Mouse (Mus musculus): ENCODE results near the gene Kif26a.

Gene Kif26a

DNA sequence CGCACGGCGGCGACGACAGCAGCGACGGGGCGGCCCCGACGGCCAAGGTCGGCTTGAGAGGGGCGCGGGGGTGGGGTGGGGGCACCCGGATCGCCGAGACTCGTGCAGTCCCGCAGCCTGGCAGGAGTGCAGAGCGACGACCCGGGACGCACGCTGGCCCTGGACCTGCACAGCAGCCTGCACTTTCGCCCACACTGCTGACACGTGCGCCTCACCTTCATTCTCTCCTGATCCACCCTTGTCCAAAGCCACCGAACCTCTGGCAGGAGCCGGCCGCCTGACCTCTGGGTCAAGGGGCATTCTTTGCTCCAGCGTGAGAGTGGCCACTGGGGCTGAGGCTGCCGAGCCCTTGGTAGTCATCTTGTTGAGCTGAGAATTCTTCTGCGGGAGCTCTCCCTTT, 15.1 kb upstream of the Kif26a start:
- no peak for DNase-seq

DNA sequence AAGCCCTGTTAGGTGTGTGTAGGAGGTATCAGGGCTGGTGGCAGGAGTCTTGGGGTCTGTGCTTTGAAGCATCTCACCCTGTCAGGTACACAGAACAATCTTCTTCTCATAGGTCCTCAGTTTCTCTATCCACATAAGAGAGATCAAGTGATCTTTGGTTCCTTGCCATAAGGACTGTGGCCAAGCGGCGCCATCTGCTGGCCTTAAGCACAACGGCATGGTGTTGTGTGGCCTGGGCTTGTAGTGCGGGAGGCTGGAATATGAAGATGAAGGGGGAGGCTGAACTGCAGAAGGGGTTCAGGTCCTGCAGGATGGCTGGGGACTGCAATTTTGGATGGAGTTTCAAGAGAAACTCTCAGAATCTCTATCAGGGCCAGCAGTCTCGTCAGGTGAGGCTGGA, 5.8 kb upstream of the Kif26a start:
- DNase-seq = peak; percentile 63

GRCm38 (mm10) chr12:112140745-112141144, 5.3 kb upstream of the Kif26a start:
- DNase-seq = no peak

DNA sequence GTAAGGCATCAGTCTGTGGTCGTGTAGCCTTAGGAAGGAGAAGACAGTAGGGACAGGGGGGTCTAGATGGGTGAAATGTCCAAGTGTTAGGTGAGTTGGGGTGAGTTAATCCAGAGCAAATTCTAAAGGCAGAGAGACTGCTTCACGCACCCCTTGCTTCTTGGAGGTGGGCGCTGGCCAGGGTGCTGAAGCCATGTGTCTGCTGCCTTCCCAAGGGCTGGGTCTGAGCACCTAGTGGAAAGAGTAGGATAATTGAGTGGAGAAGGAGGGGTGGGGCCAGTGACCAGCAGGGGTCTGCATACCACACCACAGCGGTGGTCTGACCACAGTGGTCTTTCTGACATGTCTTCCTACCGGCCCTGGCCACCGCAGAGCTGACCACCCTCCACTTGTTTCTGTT, 4.7 kb upstream of the Kif26a start:
- peak; percentile 69 for DNase-seq

DNA sequence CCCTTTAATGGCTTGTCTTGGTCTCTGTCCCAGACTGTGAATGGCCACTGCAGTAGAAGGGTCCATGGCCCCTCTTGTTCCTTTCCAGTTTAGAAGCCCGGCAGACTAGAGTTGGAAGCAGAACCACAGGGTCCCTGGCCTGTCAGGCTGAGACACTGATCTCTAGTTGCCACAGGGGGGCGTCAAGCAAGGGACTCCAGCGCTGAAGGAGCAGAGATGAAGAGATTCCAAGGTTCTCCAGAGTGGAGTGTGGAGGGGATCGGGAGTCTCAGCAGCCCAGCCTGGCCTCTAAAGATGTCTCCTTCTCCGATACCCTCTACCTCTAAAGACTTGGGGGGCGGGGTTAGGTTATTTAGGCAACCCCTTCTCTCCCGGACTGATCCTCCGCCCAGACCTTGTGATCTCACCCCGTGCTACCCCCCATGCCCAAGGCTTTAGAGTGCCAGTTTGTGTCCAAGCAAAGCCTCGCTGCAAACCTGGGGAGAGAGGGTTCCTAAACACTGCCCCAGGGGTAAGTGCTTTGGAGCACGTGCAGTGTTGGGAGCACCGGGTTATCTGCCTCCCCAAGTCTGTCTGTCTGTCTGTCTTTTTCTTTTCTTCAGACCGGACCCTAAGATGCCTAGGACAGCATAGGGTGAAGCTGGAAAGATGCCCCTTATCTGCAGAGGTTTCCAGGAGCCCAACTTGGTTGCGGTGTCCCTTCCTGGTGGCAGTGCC, 2.7 kb upstream of the Kif26a start:
- no peak for DNase-seq

GRCm38 (mm10) chr12:112143833-112144201, 2.2 kb upstream of the Kif26a start:
- peak; percentile 39 for DNase-seq

DNA sequence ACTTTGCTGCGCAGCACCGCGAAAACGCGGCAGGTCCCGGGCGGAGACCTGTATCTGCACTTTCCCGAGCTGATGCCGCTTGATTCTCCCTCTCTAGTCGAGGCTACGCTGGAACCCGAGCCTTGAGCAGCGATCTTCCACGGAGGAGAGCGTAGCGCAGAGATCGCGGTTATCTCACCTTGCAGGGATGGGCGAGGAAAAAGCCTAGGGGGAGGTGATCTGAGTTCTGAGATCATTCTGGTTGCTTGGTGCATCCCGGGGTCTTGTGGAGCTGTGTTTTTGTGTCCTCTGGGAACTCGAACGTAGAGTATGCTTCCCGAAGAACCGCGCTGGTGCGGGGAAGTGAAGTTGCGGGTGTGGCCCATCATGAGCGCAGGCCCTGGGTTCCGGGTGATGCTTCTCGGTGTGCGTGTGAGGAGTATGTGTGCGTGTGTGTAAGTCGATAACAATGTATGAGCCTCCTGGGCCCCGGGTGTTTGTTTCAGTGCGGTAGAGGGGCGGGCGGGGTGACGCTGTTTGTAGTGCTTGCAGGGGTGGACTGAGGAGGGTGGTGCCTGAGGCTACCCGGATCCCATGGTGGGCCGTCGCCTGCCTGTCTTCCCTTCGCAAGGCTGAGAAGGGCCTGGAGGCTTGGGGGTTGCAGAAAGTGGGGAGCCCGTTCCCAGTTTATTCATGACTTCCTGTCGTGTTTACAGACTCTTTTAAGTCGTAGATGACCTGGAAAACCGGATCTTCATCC, 1.5 kb upstream of the Kif26a start:
- DNase-seq = no peak

- DNase-seq = peak; percentile 88
Observed at GRCm38 (mm10) chr12:112145211-112145874, 665 bp upstream of the Kif26a start.

DNA sequence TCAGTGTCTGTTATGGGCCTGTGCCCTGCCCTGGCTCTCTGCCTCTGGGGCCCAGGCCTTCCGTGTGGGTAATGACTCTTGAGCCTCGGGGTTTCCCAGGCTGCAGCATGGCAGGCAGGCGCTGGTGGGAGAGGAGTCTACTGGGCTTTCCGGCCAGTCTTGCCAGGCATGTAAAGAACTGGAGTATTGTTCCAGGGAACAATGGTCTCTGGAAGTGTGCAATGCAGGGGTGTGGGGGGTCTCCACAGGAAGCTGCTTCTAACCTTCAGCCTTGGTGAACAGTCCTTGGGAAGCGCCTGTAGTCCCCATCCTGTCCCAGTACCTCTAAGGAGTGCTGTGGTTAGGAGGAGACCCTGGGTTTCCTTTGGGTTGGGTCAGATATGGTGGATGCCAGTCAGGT, 1.4 kb downstream of the Kif26a start:
- DNase-seq = no peak

DNA sequence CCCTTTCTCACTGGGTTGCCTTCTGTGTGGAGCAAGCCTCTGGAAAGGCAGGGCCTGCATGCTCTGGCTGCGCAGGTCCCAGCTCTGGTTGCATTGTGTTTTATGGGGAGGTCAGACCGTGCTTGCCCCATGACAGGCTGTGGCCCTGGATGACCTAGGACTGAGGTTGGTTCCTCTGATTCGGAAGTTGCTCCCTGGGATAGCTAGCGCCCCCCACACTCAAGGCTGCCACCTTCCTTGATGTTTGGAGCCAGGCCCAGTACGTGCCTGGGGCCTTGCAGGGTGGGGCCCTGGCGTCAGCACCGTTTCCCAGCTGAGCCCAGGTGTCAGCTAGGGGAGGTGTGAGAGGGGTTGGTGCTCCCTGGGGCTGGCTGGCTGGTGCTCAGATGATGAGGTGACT, 4.0 kb downstream of the Kif26a start:
- no peak for DNase-seq

DNA sequence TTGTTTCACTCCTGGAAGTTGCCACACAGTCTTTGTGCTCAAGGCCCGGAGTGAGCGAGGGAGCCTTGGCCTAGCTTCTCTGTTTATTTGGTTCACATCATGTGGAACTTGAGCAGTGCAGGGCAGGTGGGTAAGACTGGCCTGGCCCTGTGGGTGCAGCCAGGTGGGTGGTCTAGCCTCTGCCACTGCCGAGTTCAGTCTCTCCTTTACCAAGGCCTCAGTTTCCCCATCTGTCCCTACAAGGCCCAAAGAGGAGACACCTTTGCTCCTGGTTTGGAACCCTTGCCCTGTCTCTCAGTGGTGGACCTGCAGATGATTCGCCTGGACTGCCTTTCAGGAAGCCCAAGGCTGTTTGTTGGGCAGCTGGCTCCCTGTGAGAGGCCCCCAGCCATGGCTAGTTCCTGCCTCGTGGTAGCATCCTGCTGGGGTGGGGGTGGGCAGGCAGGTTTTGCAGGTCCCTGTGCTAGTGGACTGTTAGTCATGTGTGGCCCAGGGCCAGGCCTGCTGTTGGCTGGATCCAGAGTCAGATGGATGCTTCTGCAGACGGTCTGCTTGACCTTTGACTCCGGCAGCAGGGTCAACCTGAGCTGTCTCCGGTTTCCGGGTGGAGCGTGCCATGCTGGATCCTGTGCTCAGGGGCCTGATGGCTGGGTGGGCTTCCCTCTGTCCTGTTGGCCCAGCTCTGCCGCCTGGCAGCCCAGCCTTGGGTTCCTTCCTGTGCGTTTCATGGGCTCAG, 5.4 kb downstream of the Kif26a start:
- DNase-seq = no peak

- no peak for DNase-seq
Observed at GRCm38 (mm10) chr12:112151980-112152362, 6.0 kb downstream of the Kif26a start.

DNA sequence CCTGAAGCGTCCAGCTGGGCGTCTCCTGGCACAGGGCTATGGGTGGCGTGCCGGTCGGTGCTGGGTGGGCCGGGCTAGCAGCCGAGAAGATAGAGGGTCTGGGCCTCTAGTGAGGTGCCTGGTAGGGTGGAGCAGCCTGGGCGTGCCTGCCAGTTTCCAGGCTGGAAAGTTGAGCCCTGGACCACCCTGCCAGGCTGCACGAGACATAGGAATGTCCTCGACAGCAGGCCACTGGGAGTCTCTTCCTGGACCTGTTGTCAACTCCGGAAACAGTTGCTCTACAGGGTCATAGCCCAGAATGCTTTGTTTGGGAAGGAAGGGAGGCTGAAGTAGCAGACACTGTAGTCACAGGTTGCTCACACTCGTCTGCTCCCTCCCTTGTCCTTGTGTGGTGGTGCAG, 7.6 kb downstream of the Kif26a start:
- DNase-seq = no peak

DNA sequence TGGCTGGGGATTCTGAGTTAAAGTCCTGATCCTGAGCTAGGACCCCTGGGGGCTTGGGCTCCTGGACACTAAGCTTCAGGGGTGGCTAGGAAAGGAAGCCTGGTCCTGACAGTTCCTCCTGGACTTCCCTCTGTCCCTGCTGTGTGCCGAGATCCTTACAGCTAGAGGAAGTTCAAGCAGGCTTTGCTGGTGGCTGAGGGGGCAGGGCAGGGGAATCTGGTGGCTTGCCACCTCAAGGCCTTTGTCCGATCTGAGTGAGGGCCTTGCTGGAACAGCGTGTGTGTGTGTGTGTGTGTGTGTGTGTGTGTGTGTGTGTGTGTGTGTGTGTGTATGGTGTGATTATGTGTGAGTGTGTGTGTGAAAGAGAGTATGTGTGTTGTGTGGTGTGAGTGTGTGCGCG, 8.5 kb downstream of the Kif26a start:
- no peak for DNase-seq

- DNase-seq = no peak
Observed at GRCm38 (mm10) chr12:112155218-112156051, 9.4 kb downstream of the Kif26a start.

DNA sequence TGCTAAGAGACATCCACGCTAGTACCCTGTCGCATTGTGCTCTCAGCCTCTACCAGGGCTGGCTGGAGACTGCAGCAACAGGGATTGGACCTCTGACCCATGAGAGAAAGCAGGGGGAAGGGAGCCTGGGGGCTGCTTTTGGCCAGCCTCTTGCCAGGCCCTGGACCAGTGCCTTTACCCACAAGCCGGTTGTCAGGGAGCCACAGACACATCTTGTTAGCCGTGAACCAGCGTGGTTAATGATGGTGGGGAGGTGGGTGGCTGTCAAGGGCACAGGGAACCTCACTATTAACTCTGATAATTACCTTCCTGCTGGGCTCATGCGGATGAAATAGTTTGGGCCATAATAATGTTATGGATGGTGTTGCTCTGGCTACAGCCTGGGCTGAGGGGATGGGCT, 10.8 kb downstream of the Kif26a start:
- DNase-seq = no peak

DNA sequence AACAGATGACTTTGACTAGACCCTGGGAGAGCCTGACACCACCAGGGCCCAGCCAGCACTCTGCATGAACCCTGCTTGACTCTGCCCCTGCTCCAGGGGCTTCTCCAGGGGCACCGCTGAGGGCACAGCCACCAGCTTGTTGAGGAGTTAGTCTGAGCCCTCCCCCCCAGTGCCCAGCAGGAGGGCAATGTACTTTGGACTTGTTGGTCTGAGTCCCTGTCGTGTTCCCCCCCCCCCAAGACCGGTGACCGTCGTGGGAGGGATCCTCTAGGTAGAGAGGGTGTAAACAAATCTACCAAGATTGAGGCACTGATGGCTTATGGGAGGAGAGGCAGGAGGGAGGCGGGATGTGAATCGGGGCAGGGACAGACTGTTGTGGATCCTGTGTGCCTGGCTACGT, 12.2 kb downstream of the Kif26a start:
- no peak for DNase-seq

- no peak for DNase-seq
Observed at GRCm38 (mm10) chr12:112158784-112159183, 12.8 kb downstream of the Kif26a start.

- no peak for DNase-seq
Observed at GRCm38 (mm10) chr12:112163981-112164839, 18.2 kb downstream of the Kif26a start.

DNA sequence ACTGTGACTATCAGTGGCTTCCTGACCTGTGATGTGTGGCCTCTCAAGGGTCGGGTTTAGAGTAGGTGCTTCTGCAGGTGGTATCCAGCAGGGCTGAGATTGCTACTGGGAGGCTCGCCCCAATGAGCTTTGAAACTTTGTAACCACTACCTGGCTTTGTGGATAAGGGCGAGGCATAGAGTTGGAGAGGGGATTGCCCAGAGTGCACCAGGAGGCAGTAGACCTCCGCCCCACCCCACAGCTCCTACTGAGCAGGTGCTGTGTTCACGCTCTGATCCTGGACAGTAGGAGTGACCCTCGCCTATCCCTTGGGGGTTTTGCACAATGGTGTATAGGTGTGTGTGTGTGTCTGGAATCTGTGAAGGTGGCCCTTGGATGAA, 18.8 kb downstream of the Kif26a start:
- DNase-seq = no peak

- no peak for DNase-seq
Observed at GRCm38 (mm10) chr12:112169240-112169639, 23.2 kb downstream of the Kif26a start.

Measured in thymus, postnatal 4 days (tissue).